Mouse (Mus musculus) embryonic fibroblast, embryonic 13.5 days (primary cell): Measurements from ENCODE around the gene Hspbp1.

Source experiments
- CTCF ChIP-seq: IDR thresholded peaks from 2 replicates; pipeline ENCODE4 v1.5.1; 2011; ENCODE audit warnings: mild to moderate bottlenecking, control low read depth, low read length, moderate library complexity, borderline replicate concordance; ENCODE audit not compliant: insufficient read depth
- POLR2A ChIP-seq: IDR thresholded peaks from 2 replicates; pipeline ENCODE4 v1.6.1; 2011; ENCODE audit warnings: low read depth, mild to moderate bottlenecking, control low read depth, low read length, moderate library complexity

DNA sequence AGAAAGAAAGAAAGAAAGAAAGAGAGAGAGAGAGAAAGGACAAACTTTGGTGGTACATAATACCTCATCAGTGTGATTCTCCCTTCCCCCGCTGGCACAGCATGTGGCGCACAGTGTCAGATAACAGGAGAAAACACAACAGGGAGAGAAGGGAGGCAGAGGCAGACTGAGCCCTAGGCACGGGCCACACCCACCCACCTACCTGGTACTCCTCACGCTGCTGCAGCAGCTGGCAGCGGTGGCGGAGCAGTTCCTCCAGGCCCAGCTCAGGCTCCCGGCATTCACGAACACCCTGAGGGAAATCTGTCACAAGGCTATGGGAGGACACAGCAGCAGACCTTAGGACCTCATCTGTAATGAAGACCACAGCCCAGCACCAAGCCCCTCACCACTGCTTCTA lies 21.7 kb downstream of the Hspbp1 start:
- TF ChIP-seq CTCF = no peak
- no peak for TF ChIP-seq POLR2A
